Mouse (Mus musculus): ENCODE data around the gene Lyl1. TPM values are rescaled to one million over a fixed set of nuclear protein-coding genes. Genes with fewer than 3 reads are reported as not detected.

The Lyl1 gene
- polyA plus RNA-seq, 1 experiment from 2014 or later = 2.4 TPM

- WGBS = 96% methylated on average over 5 of the region's 5 CpGs
- ATAC-seq = no peak
Measured at GRCm38 (mm10) chr8:84677305-84677704, 24.0 kb upstream of the Lyl1 start.

GRCm38 (mm10) chr8:84681476-84681875 is 19.8 kb upstream of the Lyl1 start:
- peaks cover 31% of the 10 kb centered on the region for H3K4me1 ChIP-seq (replicated peaks)
- H3K27ac ChIP-seq = no peak overlapping the region
- H3K4me2 ChIP-seq (replicated peaks) = no peak overlapping the region
- no peak overlapping the region for H3K9ac ChIP-seq (replicated peaks)
- peaks cover 23% of the 10 kb centered on the region for H3K36me3 ChIP-seq
- H3K9me3 ChIP-seq = no peaks in the 10 kb centered on the region
- no peak overlapping the region for H3K4me3 ChIP-seq (replicated peaks)
- 90% methylated on average over 2 of the region's 2 CpGs for WGBS
- no peaks in the 10 kb centered on the region for H3K27me3 ChIP-seq
- ATAC-seq = no peak

More at GRCm38 (mm10) chr8:84677305-84677704, 24.0 kb upstream of the Lyl1 start:
- Histone ChIP-seq H3K4me2 (replicated peaks) (no peak overlapping the region), H3K4me1 (replicated peaks) (0 out of 2 replicates have a peak, but pooled peaks cover 4% of the 10 kb centered on the region), H3K9ac (replicated peaks) (no peak overlapping the region), H3K27me3 (no peaks in the 10 kb centered on the region), H3K27ac (no peak overlapping the region), H3K36me3 (peaks cover 58% of the 10 kb centered on the region), H3K9me3 (no peaks in the 10 kb centered on the region), H3K4me3 (replicated peaks) (no peak overlapping the region)

GRCm38 (mm10) chr8:84682257-84682656 is 19.0 kb upstream of the Lyl1 start:
- H3K36me3 ChIP-seq = peaks cover 18% of the 10 kb centered on the region
- ATAC-seq = no peak
- WGBS = 88% methylated on average over 2 of the region's 2 CpGs
- H3K9ac ChIP-seq (replicated peaks) = no peak overlapping the region
- H3K9me3 ChIP-seq = no peaks in the 10 kb centered on the region
- H3K27ac ChIP-seq = no peak overlapping the region
- no peak overlapping the region for H3K4me2 ChIP-seq (replicated peaks)
- H3K4me3 ChIP-seq (replicated peaks) = no peak overlapping the region
- peaks cover 35% of the 10 kb centered on the region for H3K4me1 ChIP-seq (replicated peaks)
- no peaks in the 10 kb centered on the region for H3K27me3 ChIP-seq

- ATAC-seq = no peak
- Histone ChIP-seq H3K9me3 (no peaks in the 10 kb centered on the region), H3K27ac (no peak overlapping the region), H3K4me1 (replicated peaks) (peaks cover 48% of the 10 kb centered on the region), H3K27me3 (no peaks in the 10 kb centered on the region), H3K4me3 (replicated peaks) (no peak overlapping the region), H3K4me2 (replicated peaks) (no peak overlapping the region), H3K36me3 (peaks cover 16% of the 10 kb centered on the region), H3K9ac (replicated peaks) (no peak overlapping the region)
- 45% methylated on average over 3 of the region's 3 CpGs for WGBS
Measured at GRCm38 (mm10) chr8:84684537-84684936, 16.7 kb upstream of the Lyl1 start.

- peaks cover 58% of the 10 kb centered on the region for H3K4me1 ChIP-seq (replicated peaks)
- peaks cover 21% of the 10 kb centered on the region for H3K36me3 ChIP-seq
- ATAC-seq = 0 out of 2 replicates have a peak, but pooled peaks have one; percentile 25
- WGBS = 7% methylated on average over 20 of the region's 20 CpGs
- peak within 1 kb of the TSS; percentile 93 for H3K4me2 ChIP-seq (replicated peaks)
- H3K9ac ChIP-seq (replicated peaks) = peak within 1 kb of the TSS; percentile 100
- no peaks in the 10 kb centered on the region for H3K27me3 ChIP-seq
- peak within 1 kb of the TSS; percentile 93 for H3K27ac ChIP-seq
- H3K4me3 ChIP-seq (replicated peaks) = peak within 1 kb of the TSS; percentile 99
- H3K9me3 ChIP-seq = no peaks in the 10 kb centered on the region
Measured at GRCm38 (mm10) chr8:84686191-84687002, 14.9 kb upstream of the Lyl1 start, which contains the start of gene Trmt1. Trmt1 (plus strand) TSS chr8:84686307.

GRCm38 (mm10) chr8:84687003-84687704 is 14.1 kb upstream of the Lyl1 start:
- Histone ChIP-seq H3K4me1 (replicated peaks) (peaks cover 56% of the 10 kb centered on the region), H3K27me3 (no peaks in the 10 kb centered on the region), H3K36me3 (peaks cover 18% of the 10 kb centered on the region), H3K4me2 (replicated peaks) (peak overlapping the region; percentile 93), H3K4me3 (replicated peaks) (peak overlapping the region; percentile 99), H3K9ac (replicated peaks) (peak overlapping the region; percentile 100), H3K9me3 (no peaks in the 10 kb centered on the region), H3K27ac (peak overlapping the region; percentile 93)
- peak; percentile 35; the same call in 1 of the 2 replicates for ATAC-seq
- 1% methylated on average over 62 of the region's 62 CpGs for WGBS

- Histone ChIP-seq H3K36me3 (peaks cover 18% of the 10 kb centered on the region), H3K4me1 (replicated peaks) (peaks cover 51% of the 10 kb centered on the region), H3K27ac (peak within 1 kb of the TSS; percentile 93), H3K27me3 (no peaks in the 10 kb centered on the region), H3K9ac (replicated peaks) (peak within 1 kb of the TSS; percentile 100), H3K4me2 (replicated peaks) (peak within 1 kb of the TSS; percentile 93), H3K4me3 (replicated peaks) (peak within 1 kb of the TSS; percentile 99), H3K9me3 (no peaks in the 10 kb centered on the region)
- ATAC-seq = peak; percentile 87
- 1% methylated on average over 37 of the region's 37 CpGs for WGBS
Measured at GRCm38 (mm10) chr8:84687705-84688100, 13.6 kb upstream of the Lyl1 start, which contains the start of gene Nacc1. Nacc1 (minus strand) TSS chr8:84687862.

GRCm38 (mm10) chr8:84689091-84689915 is 12.0 kb upstream of the Lyl1 start:
- Histone ChIP-seq H3K4me2 (replicated peaks) (peak overlapping the region; percentile 85), H3K36me3 (peaks cover 30% of the 10 kb centered on the region), H3K4me3 (replicated peaks) (peak overlapping the region; percentile 86), H3K9me3 (no peaks in the 10 kb centered on the region), H3K27ac (0 out of 2 replicates have a peak overlapping the region, but pooled peaks have one; percentile 36), H3K27me3 (no peaks in the 10 kb centered on the region), H3K9ac (replicated peaks) (peak overlapping the region; percentile 74), H3K4me1 (replicated peaks) (peaks cover 48% of the 10 kb centered on the region)
- peak; percentile 80 for ATAC-seq
- WGBS = under 1% methylated on average over 47 of the region's 47 CpGs

- no peak overlapping the region for H3K4me2 ChIP-seq (replicated peaks)
- H3K4me1 ChIP-seq (replicated peaks) = peaks cover 17% of the 10 kb centered on the region
- no peak overlapping the region for H3K4me3 ChIP-seq (replicated peaks)
- H3K9me3 ChIP-seq = no peaks in the 10 kb centered on the region
- ATAC-seq = no peak
- H3K27ac ChIP-seq = no peak overlapping the region
- WGBS = 87% methylated on average over 4 of the region's 4 CpGs
- H3K27me3 ChIP-seq = no peaks in the 10 kb centered on the region
- H3K36me3 ChIP-seq = peaks cover 66% of the 10 kb centered on the region
- H3K9ac ChIP-seq (replicated peaks) = no peak overlapping the region
Measured at GRCm38 (mm10) chr8:84693332-84693731, 7.9 kb upstream of the Lyl1 start.

- no peaks in the 10 kb centered on the region for H3K9me3 ChIP-seq
- H3K27me3 ChIP-seq = peaks cover 2% of the 10 kb centered on the region; the same call in 1 of the 2 replicates
- no peak overlapping the region for H3K4me2 ChIP-seq (replicated peaks)
- H3K4me1 ChIP-seq (replicated peaks) = peaks cover 4% of the 10 kb centered on the region
- H3K36me3 ChIP-seq = peaks cover 85% of the 10 kb centered on the region
- no peak overlapping the region for H3K4me3 ChIP-seq (replicated peaks)
- 93% methylated on average over 6 of the region's 6 CpGs for WGBS
- no peak for ATAC-seq
- no peak overlapping the region for H3K27ac ChIP-seq
- no peak overlapping the region for H3K9ac ChIP-seq (replicated peaks)
Measured at GRCm38 (mm10) chr8:84695140-84695539, 6.1 kb upstream of the Lyl1 start.

Data from midbrain, embryonic 13.5 days (tissue).